Mouse (Mus musculus): Measurements from ENCODE around the gene Hacd4.

GRCm38 (mm10) chr4:88488107-88488506 lies 49.4 kb upstream of the Hacd4 start:
- TF ChIP-seq CTCF (IDR thresholded peaks at IDR 0.05; ENCODE audit: low read depth) (no peak), EP300 (IDR thresholded peaks at IDR 0.05; ENCODE audit: low read depth) (no peak)

All from heart, postnatal 0 days (tissue).